Mouse (Mus musculus): ENCODE data around the gene Parp11.
"Not testable (repeated sequence)": the region's sequence is repeated elsewhere in the genome, so short reads cannot be mapped to it uniquely, and the experiment has no call there.

Parp11 gene

DNA sequence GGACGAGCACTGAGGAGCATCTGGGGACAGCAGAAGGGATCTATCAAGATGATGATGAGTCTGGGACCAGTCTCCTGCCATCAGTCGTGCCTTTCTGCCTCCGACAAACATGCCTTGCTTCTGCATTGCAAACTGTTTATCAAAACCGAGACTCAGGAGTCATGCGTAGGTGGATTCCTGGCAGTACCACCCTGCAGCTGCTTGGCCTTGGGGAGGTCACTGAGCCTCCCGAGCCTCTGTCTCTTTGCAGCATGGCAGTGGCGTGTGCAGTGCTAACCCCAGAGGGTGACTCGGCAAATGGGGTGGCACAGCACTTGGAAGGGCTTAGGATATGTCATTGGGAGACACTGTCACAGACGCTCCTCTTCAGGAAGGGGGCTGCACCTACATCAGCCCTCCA is 53.5 kb downstream of the Parp11 start:
- DNase-seq, result no peak

DNA sequence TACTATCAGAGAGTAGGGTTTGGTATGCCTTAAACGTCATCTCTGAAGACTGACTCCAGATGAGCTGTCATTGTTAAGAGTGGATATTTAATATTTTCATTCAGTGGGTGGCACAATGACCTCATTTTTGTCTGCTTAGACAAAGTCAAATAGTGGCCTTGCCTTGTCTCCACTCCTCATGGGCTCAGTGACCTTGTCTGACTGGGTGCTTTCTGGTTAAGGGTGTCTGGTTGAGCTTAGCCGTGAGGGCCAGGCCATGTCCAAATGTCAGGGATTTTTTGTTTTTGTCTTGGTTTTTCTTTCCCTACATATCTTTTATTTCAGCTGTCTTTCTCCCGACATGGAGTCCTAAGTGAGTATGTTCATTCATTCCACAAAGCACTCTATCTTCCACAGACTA is 54.2 kb downstream of the Parp11 start:
- no peak for DNase-seq

DNA sequence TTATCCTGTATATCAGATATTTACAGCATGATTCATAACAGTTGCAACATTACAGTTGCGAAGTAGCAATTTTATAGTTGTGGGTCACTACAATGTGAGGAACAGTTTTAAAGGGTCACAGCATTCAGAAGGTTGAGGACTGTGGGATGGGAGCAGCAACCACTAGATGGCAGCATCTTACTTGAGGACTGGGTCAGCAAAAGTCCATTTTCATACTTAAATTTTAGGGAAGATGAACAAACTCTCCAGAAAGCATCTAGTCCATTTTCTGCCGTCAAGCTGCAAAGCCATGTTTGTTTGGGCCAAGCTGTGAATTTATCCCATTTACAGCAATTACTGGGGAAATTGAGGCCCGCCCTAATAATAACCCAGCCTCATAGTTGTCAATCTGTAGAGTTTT is 55.9 kb downstream of the Parp11 start:
- DNase-seq, result peak; percentile 53

DNA sequence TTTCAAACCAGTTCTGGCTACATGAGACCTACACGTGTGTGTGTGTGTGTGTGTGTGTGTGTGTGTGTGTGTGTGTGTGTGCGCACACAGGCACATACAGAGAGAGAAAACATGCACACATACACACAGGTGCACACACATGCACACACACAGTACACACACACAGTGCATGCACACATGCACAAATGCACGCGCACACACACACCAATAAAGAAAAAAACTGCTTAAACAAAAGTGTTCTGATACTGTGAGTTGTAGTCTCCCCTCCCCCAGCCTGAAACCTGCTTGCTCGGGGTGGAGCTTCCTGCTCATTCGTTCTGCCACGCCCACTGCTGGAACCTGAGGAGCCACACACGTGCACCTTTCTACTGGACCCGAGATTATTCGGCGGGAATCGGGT is 67.1 kb downstream of the Parp11 start:
- DNase-seq, result not testable (repeated sequence)

DNA sequence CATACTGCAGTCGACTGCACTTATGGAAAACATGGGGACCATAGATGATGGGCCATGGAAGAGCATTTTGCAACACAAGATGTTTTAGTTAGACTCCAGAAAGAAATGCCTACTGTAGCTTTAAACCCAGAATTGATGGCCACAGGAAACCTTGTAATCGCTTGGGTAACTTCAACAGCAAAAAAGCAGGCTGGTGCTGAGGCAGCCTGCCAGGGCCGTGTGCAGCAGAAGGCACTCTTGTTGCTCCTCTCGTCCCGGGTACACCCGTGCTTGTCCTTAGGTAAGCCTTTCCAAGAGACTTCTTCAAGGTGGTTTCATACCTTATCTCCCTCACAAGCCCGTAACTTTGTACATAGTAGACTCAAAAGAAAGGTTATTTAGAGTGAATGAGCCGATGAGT is 74.5 kb downstream of the Parp11 start:
- no peak for DNase-seq

DNA sequence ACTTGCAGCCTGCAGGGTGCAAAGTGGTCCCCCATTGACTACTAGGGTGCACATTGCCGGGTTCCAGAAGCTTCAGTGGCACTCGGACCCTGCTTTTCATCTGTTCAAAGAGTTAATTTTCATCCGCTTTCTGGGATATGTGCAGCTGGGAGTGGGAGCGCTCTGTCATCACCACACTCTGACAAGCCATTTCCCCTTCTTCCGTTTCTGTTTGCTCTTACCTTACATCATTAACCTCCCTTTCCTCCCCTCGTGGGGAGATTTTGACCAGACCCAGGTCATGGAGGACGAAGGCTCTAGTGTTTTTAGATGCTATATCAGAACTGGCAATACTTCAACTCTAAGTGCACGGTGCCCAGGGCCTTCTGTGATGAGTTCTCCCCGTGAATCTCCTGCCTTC is 75.7 kb downstream of the Parp11 start:
- DNase-seq, result no peak

DNA sequence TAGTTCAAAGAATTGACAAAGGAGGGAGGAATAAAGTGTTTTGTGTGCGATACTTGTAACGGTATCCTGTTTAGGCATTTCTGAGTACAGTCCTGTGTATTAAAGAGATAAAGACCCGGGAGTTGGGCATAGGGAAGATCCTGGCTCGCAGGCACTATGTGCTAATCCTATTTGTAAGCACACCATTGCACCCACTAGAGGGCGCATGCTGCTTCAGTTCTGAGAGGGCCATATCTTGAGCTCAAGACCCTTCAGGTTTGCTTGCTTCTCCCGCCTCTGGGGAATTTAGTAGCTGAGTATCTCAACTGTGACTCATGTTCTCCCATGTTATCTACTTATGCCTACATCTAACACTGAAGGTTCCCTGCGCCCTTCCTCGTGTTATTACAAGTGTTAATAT is 77.8 kb downstream of the Parp11 start:
- peak; percentile 48 for DNase-seq

DNA sequence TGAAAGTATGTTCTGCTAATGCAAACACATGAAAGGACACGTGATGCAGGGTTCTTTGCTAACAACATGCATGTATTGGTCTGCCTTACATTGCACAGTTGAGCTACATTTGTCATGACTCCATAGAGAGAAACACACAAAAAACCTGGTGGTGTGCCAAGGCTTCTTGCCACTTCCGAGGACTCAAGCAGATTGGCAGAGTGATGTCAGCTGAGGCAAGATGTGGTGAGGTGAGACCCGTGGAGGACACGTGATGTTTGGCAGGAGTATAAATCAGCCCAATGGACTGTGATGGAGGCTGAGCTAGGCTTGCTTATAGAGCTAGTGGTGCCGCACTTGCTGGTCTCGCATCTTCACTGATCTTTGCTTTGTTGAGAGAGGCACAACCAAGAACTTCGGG is 82.0 kb downstream of the Parp11 start:
- no peak for DNase-seq

DNA sequence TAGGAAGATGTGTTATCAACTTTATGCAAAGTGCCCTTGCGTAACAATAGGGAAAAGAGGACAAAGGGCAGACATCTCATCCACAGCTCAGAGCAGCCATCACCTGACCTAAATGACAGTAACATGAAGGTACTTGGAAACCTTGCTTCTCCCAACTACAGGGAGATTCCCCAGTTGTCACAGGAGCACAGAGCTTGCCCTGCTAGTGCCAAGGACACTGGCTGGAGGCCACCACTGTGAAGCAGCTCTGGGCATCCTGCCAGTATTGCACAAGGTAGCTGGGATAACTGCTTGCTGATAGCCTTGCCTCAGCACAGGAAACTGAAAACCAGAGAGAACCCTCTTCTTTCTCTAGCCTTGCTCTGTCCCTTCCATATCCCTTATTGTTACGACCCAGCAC is 82.8 kb downstream of the Parp11 start:
- DNase-seq, result peak; percentile 25

DNA sequence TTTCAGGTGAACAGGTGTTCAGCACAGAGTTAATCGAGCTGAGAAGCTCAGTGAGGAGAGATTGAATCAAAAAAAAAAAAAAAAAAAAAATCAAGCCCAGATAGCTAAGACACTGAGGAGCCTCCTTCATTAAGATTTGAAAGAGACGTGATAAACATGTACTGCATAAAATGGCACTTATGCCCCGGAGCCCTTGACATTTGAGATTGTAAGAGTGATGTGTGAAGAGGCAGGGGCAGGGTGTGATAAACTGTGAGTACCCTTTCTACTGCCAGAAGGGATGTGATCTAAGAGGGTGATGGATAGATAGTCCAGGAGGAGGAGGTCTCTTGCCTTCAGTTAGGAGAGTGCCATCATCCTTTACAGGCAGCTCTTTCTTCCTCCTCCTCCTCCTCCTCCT is 83.6 kb downstream of the Parp11 start:
- DNase-seq, result no peak

DNA sequence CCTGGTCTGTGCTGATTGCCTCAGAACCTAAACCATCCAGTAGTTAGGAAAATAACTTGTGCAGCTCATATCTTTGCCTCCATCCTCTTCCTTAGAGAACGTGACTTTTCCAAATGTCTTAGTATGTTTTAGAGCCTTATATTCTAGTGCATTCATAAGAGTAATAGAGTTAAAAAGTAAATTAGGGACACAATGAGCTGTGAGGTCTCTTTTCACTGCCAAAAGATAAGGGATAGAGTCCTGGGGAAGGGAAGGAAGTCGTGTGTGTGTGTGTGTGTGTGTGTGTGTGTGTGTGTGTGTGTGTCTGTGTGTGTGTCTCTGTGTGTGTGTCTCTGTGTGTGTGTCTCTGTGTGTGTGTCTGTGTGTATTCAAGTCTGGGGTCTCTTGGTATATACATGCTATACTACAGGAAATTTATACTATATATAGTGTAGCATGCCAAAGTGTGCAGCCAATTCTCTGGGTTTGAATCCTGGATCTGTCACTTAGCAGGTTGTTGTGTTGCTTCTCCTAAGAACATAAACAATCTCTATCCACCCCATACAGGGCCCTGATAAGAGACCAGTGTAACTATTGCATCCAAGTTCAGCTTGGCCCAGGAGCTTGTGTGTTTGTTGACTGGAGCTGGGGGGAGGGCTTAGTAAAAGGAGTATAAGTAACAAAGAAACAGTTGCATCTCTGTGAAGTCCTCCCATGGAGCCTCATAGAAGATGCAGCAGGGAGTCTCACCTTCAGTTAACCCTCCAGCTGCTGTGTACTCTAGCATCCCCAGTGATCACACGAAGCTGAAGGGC is 85.0 kb downstream of the Parp11 start:
- DNase-seq, result no peak

DNA sequence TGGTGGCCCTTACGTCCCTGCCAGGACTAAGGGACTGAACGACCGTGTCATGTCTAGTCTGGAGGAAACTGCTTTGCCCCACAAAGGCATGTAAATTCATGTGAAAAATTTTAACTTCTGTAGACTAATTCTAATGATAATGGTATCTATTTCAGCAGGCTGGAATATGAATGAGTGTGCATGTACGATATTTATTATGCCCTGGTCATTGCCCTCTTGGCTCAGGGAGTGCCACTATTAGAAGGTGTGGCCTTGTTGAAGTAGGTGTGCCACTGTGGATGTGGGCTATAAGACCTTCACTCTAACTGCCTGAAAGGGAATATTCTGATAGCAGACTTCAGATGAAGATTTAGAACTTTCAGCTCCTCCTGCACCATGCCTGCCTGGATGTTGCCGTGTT is 85.7 kb downstream of the Parp11 start:
- no peak for DNase-seq

DNA sequence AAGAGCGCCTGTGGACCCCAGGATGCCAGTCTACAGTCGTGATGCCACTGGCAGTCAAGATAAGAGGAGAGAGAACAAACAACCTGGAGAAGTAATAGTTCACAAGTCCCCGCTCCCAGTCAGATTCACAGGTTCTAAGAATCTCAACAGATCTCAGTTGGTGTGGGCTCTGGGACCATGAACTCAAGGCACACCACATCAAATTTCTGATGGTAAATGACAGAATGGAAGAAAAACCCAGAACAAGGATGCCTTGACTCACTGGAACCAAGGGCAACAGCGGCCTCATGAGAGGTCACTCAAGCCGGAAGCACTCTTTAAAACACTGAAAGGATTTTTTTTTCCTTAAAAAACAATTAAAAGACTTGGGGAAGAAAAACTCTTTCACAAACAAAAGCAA is 87.1 kb downstream of the Parp11 start:
- no peak for DNase-seq

DNA sequence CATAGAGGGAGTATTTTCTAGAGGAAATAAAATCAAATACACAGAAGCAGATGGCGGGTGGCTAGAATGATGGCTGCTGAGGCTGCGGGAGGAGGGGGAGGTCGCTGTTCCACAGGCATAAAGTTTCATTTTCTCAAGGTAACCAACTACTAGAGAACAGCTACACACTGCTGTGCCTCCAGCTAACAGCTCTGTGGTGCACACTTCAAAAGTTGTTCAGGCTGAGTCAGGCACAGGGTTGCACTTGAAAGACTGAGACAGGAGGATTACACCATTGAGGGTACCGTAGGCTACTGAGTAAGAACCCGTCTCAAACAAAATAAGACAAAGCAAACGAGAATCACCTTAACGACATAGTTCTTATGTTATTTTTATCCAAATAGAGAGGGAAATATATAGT is 90.4 kb downstream of the Parp11 start:
- no peak for DNase-seq

DNA sequence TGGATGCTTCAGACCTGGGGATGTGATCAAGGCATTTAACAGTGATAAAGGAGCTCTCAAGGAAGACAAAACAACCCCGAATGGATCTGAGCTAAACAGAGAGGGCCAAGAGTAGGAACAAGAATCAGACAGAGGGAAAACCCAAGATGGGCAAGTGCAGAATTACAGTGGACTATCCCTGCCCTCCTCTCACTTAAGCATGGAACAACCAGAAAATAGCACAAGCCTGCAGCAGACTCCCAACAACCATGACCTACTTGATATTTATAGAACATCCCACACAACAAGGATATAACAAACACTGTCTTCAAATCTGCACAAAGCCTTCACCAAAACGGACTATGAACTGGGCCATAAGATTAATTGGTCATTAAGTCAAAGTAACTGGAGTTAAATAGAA is 91.5 kb downstream of the Parp11 start:
- no peak for DNase-seq

DNA sequence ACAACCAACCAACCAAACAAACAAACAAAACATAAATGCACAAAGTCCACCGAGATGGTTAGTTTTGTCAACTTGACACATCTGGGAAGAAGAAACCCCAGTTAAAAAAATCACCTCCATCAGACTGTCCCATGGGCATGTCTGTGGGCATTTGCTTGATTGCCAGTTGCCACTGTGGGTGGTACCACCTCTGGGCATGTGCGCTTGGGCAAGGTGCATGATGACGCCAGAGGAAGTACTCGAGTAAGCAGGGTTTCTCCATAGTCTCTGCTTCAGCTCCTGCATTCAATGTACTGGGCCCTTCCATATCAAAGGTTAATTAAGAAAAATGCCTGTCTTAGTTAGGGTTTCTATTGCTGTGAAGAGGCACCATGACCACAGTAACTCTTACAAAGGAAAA is 92.6 kb downstream of the Parp11 start:
- DNase-seq, result no peak

DNA sequence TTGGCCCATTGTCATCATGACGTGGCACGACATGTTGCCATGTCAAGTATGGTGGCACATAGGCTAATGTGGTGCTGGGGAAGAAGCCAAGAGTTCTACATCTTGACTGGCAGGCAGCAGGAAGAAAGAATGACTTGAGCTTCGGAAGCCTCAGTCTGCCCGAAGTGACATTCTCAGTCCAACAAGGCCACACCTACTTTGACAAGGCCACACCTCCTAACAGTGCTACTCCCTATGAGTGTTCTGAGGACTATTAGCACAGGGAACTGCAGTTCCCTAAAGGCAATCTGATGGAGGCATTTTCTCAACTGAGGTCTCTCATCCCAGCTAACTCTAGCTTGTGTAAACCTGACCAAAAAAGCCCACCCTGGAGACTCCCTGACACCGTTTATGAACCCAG is 93.0 kb downstream of the Parp11 start:
- no peak for DNase-seq

DNA sequence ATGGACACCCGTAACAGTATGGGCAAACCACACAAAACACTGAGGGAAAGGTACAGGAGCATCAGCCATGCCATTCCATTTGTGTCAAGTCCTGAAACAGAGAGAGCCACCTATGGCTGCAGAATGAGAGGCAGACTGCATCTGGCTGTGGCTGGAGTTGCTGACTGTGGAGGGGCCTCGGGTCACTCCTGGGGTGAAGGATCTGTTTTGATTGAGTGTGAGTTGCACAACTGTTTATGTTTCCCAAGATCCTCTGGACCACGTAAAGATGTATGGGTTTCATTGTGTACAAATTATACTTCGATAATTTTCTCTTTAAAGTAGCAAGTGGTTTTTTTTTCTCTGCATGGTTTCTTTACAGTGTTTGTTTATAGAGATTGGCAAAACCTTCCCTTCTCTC is 93.9 kb downstream of the Parp11 start:
- DNase-seq, result no peak

DNA sequence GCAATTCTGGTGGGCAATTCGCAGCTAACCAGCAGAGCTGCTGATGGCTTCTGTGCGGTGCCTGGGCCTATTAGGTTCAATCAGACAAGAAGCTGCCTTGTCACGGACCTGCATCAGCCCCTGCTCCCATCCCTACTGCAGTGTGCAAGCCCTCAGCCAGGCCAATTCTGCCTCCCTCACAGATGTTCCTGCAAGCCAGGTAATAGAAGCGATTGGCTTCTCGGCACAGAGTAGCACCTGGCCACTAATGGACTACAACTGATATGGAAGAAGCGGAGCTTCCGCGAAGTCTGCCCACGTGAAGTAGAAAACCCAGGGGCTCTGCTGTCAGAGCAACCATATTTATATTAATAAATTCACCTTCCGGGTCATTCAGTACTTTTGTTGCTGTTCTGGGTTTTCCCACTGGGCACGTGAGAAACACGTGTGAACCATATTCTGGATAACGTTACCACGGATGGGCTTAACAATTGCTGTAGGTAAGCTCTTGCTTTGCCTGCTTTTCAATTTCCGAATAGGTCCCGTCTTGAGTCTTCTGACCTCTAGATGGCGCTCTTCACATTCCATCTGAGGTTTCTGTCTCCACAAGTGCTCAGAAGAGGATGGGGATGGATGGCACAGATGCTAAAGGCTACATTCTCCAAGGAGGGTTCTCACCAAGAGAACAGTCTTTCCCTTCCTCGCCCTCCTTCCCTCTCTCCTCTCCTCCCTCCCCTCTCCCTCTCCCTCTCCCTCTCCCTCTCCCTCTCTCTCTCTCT is 95.2 kb downstream of the Parp11 start:
- peak; percentile 73 for DNase-seq

All from right cerebral cortex, adult 18-20 months (tissue).